Mouse (Mus musculus): ENCODE measurements around the gene Plekha5. TPM values are rescaled to one million over a fixed set of nuclear protein-coding genes. Genes with fewer than 3 reads are reported as not detected.
A peak's percentile ranks its signal among the peaks of the same experiment; 100 is the strongest.

Gene Plekha5
- polyA plus RNA-seq, 1 experiment from 2014 or later: 62.1 TPM

DNA sequence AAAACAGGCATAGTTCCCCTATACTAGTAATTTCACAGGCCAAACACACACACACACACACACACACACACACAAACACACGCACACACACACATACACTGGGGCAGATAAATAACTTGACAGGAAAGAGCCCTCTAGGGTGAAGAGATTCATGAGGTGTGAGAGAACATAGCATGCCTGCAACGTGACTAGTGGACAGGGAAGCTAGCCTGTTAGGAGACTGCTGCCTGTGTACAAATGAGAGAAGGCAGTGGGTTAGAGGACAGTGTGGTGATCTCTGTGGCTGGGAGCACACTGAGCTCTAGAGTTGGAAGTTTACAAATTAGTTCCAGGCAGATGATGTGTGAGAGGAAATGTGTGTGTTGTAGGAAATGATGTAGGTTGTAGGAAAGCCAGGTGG is 53.1 kb downstream of the Plekha5 start:
- no peak overlapping the region for H3K4me3 ChIP-seq (ENCODE audit: low read depth, low read length)
- peaks cover 17% of the 10 kb centered on the region for H3K4me1 ChIP-seq (replicated peaks; ENCODE audit: control insufficient read depth, insufficient read depth, low read length)
- no peaks in the 10 kb centered on the region for H3K9me3 ChIP-seq (ENCODE audit: control insufficient read depth, low read length)
- no peak overlapping the region for H3K9ac ChIP-seq (ENCODE audit: low read length)
- H3K27me3 ChIP-seq (replicated peaks; ENCODE audit: control insufficient read depth, insufficient read depth, low read length): no peaks in the 10 kb centered on the region
- H3K4me2 ChIP-seq (ENCODE audit: low read length): no peak overlapping the region
- no peak overlapping the region for H3K27ac ChIP-seq (ENCODE audit: low read depth)
- ATAC-seq (replicated peaks; ENCODE audit: low FRiP score, low TSS enrichment, low read depth) (no peak), DNase-seq (ENCODE audit: low spot score) (no peak)
- WGBS: 40% methylated on average over 2 of the region's 2 CpGs
- no peaks in the 10 kb centered on the region for H3K36me3 ChIP-seq (ENCODE audit: control insufficient read depth, insufficient read depth, low read length)

DNA sequence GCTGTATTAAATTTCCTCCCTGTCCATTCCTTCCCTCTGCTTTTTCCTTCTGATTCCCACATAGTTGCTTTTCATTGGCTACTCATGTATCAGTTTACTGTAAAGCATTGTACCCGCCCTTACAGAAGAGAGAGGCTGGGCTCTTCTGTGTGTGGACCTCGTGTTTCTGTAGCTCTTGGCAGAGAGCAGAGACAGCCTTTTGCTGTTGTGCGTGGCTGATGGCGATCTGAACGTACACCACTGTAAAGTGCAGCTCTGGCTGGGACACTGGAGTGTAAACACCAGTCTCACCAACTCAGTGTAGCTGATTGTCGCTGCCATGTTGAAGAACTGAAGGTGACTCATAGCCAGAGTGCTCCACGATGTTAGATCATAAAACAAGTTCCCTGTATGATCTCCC is 54.2 kb downstream of the Plekha5 start:
- 0 out of 2 replicates have a peak, but pooled peaks have one; percentile 32 for ATAC-seq (replicated peaks; ENCODE audit: low FRiP score, low TSS enrichment, low read depth)
- Histone ChIP-seq H3K36me3 (ENCODE audit: control insufficient read depth, insufficient read depth, low read length) (no peaks in the 10 kb centered on the region), H3K27me3 (replicated peaks; ENCODE audit: control insufficient read depth, insufficient read depth, low read length) (no peaks in the 10 kb centered on the region), H3K27ac (ENCODE audit: low read depth) (no peak overlapping the region), H3K9me3 (ENCODE audit: control insufficient read depth, low read length) (no peaks in the 10 kb centered on the region), H3K9ac (ENCODE audit: low read length) (no peak overlapping the region), H3K4me1 (replicated peaks; ENCODE audit: control insufficient read depth, insufficient read depth, low read length) (peaks cover 17% of the 10 kb centered on the region), H3K4me2 (ENCODE audit: low read length) (0 out of 2 replicates have a peak overlapping the region, but pooled peaks have one; percentile 16), H3K4me3 (ENCODE audit: low read depth, low read length) (no peak overlapping the region)
- 20% methylated on average over 7 of the region's 7 CpGs for WGBS
- peak; percentile 64 for DNase-seq (ENCODE audit: low spot score)

DNA sequence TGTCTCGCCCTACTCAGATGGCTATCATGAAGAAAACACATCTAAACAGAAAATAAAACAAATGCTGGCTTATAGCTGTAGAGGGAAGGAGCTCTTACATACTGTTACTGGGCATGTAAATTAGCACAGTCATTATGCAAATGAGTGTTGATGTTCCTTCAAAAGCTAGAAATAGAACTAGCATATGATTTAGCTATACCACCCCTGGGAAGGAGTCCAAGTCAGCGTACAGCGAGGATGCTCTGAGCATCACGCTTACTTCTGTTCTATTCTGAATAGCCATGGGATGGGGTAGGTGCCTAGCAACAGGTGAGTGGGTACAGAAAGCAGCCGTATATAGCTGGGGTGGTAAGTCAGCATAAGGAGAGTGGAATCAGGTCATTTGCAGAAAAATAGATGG is 55.1 kb downstream of the Plekha5 start:
- no peak for ATAC-seq (replicated peaks; ENCODE audit: low FRiP score, low TSS enrichment, low read depth)
- no peaks in the 10 kb centered on the region for H3K27me3 ChIP-seq (replicated peaks; ENCODE audit: control insufficient read depth, insufficient read depth, low read length)
- no peak overlapping the region for H3K27ac ChIP-seq (ENCODE audit: low read depth)
- H3K4me1 ChIP-seq (replicated peaks; ENCODE audit: control insufficient read depth, insufficient read depth, low read length): peaks cover 17% of the 10 kb centered on the region
- no peaks in the 10 kb centered on the region for H3K36me3 ChIP-seq (ENCODE audit: control insufficient read depth, insufficient read depth, low read length)
- WGBS: 96% methylated on average over 5 of the region's 5 CpGs
- no peak overlapping the region for H3K4me3 ChIP-seq (ENCODE audit: low read depth, low read length)
- H3K4me2 ChIP-seq (ENCODE audit: low read length): no peak overlapping the region
- no peaks in the 10 kb centered on the region for H3K9me3 ChIP-seq (ENCODE audit: control insufficient read depth, low read length)
- no peak for DNase-seq (ENCODE audit: low spot score)
- no peak overlapping the region for H3K9ac ChIP-seq (ENCODE audit: low read length)

DNA sequence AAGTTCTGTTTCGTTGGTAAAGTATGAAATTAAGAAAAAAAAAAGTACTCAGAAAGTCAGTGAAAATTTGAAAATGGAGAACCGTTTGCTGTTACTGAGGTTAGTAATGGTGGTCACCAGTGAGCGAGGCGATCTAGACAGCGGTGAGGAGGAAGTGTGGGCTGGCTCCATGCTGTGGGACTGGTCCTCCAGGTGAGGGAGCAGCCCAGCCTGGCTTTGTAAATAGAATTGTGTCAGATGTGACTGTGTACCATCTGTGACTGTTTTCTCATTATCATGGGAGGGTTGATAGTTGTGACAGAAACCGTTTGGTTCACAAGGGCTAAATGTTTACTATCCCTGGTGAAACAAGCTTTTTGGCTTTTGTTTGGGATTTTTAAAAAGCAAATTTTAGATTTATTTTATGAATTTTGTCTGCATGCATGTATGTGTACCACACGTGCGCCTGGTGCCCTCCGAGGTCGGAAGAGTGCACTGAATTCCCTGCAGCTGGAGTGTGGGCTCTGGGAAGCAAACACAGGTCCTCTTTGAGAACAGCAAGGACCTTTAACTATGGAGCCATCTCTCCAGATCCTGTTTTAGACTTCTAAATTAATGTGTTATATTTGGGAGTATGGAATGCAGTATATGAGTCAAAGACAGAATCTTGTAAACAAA is 56.7 kb downstream of the Plekha5 start:
- WGBS: 72% methylated on average over 10 of the region's 10 CpGs
- no peak overlapping the region for H3K4me3 ChIP-seq (ENCODE audit: low read depth, low read length)
- ATAC-seq (replicated peaks; ENCODE audit: low FRiP score, low TSS enrichment, low read depth): no peak

DNA sequence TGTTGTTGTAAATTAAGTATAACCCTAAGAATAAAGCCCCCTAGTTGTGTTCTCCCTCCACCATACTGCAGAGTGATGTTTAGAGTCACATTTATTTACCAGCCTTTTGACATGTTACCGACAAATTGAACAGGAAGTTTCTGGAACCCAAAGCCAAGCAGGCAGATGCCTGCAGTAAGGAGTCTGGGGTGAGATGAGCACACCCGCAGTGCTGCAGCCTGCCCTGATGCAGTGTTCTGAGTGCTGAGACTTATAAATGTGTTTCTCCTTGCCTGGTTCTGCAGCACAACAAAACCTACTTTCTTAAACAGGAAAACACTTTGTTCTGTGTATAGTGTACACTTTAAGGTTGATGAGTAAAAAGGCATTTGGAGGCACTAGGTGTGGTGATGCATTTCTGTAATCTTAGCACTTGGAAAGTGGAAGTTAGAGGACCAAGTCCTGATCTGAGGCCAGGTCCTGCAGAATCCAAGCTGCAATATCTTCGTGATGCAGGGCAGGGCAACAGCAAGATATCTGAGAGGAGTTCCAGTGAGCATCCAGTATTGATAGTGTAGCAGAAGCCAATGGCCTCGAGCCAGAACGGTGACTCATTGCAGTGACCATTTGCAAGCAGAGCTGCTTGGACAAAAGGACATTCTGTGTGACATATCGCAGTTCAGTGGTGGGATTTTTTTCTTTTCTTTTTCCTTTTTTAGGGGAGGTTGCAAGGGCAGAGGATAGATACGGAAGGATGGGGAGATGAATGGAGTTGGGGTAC is 58.0 kb downstream of the Plekha5 start:
- WGBS: 57% methylated on average over 7 of the region's 7 CpGs
- Histone ChIP-seq H3K27ac (ENCODE audit: low read depth) (no peak overlapping the region), H3K9me3 (ENCODE audit: control insufficient read depth, low read length) (no peaks in the 10 kb centered on the region), H3K4me3 (ENCODE audit: low read depth, low read length) (no peak overlapping the region), H3K4me2 (ENCODE audit: low read length) (no peak overlapping the region), H3K9ac (ENCODE audit: low read length) (no peak overlapping the region), H3K36me3 (ENCODE audit: control insufficient read depth, insufficient read depth, low read length) (no peaks in the 10 kb centered on the region), H3K4me1 (replicated peaks; ENCODE audit: control insufficient read depth, insufficient read depth, low read length) (peaks cover 22% of the 10 kb centered on the region), H3K27me3 (replicated peaks; ENCODE audit: control insufficient read depth, insufficient read depth, low read length) (no peaks in the 10 kb centered on the region)
- DNase-seq (ENCODE audit: low spot score): no peak
- no peak for ATAC-seq (replicated peaks; ENCODE audit: low FRiP score, low TSS enrichment, low read depth)

More for the DNA sequence above, 56.7 kb downstream of the Plekha5 start:
- H3K4me1 ChIP-seq (replicated peaks; ENCODE audit: control insufficient read depth, insufficient read depth, low read length): peaks cover 17% of the 10 kb centered on the region
- no peak overlapping the region for H3K4me2 ChIP-seq (ENCODE audit: low read length)
- no peaks in the 10 kb centered on the region for H3K9me3 ChIP-seq (ENCODE audit: control insufficient read depth, low read length)
- H3K27ac ChIP-seq (ENCODE audit: low read depth): no peak overlapping the region
- no peak for DNase-seq (ENCODE audit: low spot score)
- no peaks in the 10 kb centered on the region for H3K36me3 ChIP-seq (ENCODE audit: control insufficient read depth, insufficient read depth, low read length)
- no peaks in the 10 kb centered on the region for H3K27me3 ChIP-seq (replicated peaks; ENCODE audit: control insufficient read depth, insufficient read depth, low read length)
- no peak overlapping the region for H3K9ac ChIP-seq (ENCODE audit: low read length)

DNA sequence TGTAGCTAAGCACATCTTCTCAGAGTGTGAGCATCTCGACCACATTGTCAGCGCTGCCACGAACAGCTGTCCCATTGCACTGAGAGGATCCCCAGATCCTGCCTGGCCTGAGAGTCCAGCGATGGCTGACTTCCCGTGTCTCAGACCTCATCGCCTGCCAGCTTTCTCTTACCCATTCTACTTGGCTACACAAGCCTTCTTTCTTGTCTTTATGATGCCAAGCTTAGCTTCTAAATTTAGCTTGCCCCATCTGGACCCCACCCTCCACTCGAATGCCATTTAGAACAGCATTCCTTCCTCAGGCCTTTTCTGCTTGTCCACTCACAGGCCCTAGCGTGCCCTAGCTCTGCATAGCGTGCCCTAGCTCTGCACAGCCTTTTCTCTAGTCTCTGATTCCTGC is 60.3 kb downstream of the Plekha5 start:
- ATAC-seq (replicated peaks; ENCODE audit: low FRiP score, low TSS enrichment, low read depth) (no peak), DNase-seq (ENCODE audit: low spot score) (no peak)
- no peaks in the 10 kb centered on the region for H3K36me3 ChIP-seq (ENCODE audit: control insufficient read depth, insufficient read depth, low read length)
- H3K9me3 ChIP-seq (ENCODE audit: control insufficient read depth, low read length): no peaks in the 10 kb centered on the region
- H3K9ac ChIP-seq (ENCODE audit: low read length): no peak overlapping the region
- 61% methylated on average over 9 of the region's 9 CpGs for WGBS
- H3K4me2 ChIP-seq (ENCODE audit: low read length): no peak overlapping the region
- no peak overlapping the region for H3K27ac ChIP-seq (ENCODE audit: low read depth)
- peaks cover 22% of the 10 kb centered on the region; the same call in 1 of the 2 replicates for H3K4me1 ChIP-seq (replicated peaks; ENCODE audit: control insufficient read depth, insufficient read depth, low read length)
- H3K27me3 ChIP-seq (replicated peaks; ENCODE audit: control insufficient read depth, insufficient read depth, low read length): no peaks in the 10 kb centered on the region
- H3K4me3 ChIP-seq (ENCODE audit: low read depth, low read length): no peak overlapping the region

DNA sequence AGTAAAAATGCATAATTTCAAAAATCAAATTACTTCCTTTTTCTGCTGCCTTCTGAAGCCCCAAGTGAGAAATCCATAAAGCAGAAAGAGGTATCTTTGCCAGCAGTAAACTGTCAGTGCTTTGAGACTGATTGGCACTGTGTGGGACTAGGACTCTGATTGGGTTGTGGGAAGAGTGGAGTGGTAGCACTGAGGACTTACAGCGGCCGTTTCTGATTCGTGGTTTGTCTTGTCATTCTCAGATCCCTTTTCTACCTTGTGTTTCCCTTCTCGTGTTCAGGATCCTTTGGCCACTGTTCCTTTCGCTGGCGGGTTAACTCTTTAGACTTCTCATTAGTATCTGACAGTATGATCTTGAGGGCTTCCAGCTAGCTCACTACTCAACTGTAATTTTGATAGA is 61.8 kb downstream of the Plekha5 start:
- WGBS: 83% methylated on average over 6 of the region's 6 CpGs
- H3K4me1 ChIP-seq (replicated peaks; ENCODE audit: control insufficient read depth, insufficient read depth, low read length): peaks cover 22% of the 10 kb centered on the region
- no peak overlapping the region for H3K9ac ChIP-seq (ENCODE audit: low read length)
- no peaks in the 10 kb centered on the region for H3K9me3 ChIP-seq (ENCODE audit: control insufficient read depth, low read length)
- no peaks in the 10 kb centered on the region for H3K36me3 ChIP-seq (ENCODE audit: control insufficient read depth, insufficient read depth, low read length)
- H3K4me3 ChIP-seq (ENCODE audit: low read depth, low read length): no peak overlapping the region
- ATAC-seq (replicated peaks; ENCODE audit: low FRiP score, low TSS enrichment, low read depth) (no peak), DNase-seq (ENCODE audit: low spot score) (no peak)
- H3K27me3 ChIP-seq (replicated peaks; ENCODE audit: control insufficient read depth, insufficient read depth, low read length): no peaks in the 10 kb centered on the region
- no peak overlapping the region for H3K27ac ChIP-seq (ENCODE audit: low read depth)
- H3K4me2 ChIP-seq (ENCODE audit: low read length): no peak overlapping the region

DNA sequence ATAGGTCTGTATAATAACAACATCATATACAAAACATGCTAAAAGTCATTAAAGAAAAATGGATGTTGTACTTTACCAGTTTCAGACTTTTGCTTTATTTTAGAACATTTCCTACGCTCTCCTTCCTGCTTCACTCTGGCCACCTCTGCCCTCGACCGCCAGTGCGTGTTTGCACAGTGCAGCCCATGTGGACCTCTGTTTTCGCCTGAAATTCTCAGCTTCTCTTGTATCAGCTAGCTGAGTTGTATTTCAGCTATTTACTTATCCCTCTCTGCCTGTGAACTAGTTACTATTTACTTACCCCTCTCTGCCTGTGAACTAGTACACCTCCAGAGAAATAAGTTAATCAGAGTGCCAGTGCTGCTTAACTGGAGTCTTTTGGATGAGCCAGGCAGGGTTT is 62.8 kb downstream of the Plekha5 start:
- Histone ChIP-seq H3K27me3 (replicated peaks; ENCODE audit: control insufficient read depth, insufficient read depth, low read length) (no peaks in the 10 kb centered on the region), H3K9me3 (ENCODE audit: control insufficient read depth, low read length) (no peaks in the 10 kb centered on the region), H3K36me3 (ENCODE audit: control insufficient read depth, insufficient read depth, low read length) (no peaks in the 10 kb centered on the region), H3K9ac (ENCODE audit: low read length) (no peak overlapping the region), H3K27ac (ENCODE audit: low read depth) (no peak overlapping the region), H3K4me1 (replicated peaks; ENCODE audit: control insufficient read depth, insufficient read depth, low read length) (peaks cover 23% of the 10 kb centered on the region), H3K4me3 (ENCODE audit: low read depth, low read length) (no peak overlapping the region), H3K4me2 (ENCODE audit: low read length) (no peak overlapping the region)
- no peak for DNase-seq (ENCODE audit: low spot score)
- WGBS: 82% methylated on average over 5 of the region's 5 CpGs
- no peak for ATAC-seq (replicated peaks; ENCODE audit: low FRiP score, low TSS enrichment, low read depth)

DNA sequence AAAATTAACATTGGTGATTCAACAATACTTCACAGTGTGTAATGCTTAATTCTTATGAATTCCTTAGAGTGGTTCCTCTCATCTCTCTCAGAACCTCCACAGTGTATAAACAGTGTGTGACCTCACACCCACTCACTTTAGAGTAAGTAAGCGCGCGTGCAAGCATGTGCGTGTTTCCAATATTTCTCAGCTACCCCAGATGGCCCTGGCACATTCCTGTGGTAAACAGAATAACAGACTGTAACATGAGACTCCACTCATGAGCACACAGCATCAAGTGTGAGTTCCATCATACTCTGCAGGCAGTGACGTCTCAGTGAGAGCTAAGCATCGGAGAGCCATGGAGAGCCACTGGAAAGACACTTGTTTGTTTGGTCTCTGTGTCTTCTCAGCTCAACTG is 63.6 kb downstream of the Plekha5 start:
- Histone ChIP-seq H3K27ac (ENCODE audit: low read depth) (no peak overlapping the region), H3K9ac (ENCODE audit: low read length) (no peak overlapping the region), H3K27me3 (replicated peaks; ENCODE audit: control insufficient read depth, insufficient read depth, low read length) (no peaks in the 10 kb centered on the region), H3K4me1 (replicated peaks; ENCODE audit: control insufficient read depth, insufficient read depth, low read length) (peaks cover 23% of the 10 kb centered on the region), H3K4me3 (ENCODE audit: low read depth, low read length) (no peak overlapping the region), H3K9me3 (ENCODE audit: control insufficient read depth, low read length) (no peaks in the 10 kb centered on the region), H3K4me2 (ENCODE audit: low read length) (no peak overlapping the region), H3K36me3 (ENCODE audit: control insufficient read depth, insufficient read depth, low read length) (no peaks in the 10 kb centered on the region)
- no peak for ATAC-seq (replicated peaks; ENCODE audit: low FRiP score, low TSS enrichment, low read depth)
- DNase-seq (ENCODE audit: low spot score): no peak
- whole genome bisulfite sequencing: 57% methylated on average over 6 of the region's 6 CpGs

All from intestine, embryonic 14.5 days (tissue).